Mouse (Mus musculus) spleen, adult 12 weeks (tissue): ENCODE measurements around the gene Myrfl.

Experiments
- DNase-seq: peaks from one replicate; pipeline ENCODE4 v3.0.0; 2022; ENCODE audit warnings: low spot score

The Myrfl gene

DNA sequence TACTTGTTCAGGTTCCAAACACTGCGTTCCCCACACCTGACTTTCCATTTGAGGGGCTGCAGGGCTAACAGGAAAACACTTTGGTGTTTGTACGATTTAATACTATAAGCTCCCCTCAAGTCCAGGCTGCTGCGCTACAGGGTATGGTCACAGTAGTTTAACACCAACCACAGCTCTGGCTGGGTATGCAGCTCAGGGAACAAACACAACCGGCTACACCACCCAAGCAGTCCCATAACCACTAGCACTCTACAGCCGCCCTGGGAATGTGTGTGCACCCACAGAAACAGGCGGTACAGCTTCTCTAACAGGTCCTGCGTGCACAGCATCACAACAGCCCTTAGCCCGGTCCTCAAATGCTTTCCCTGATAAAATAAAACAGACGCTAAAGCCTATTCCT lies 16.1 kb upstream of the Myrfl start:
- no peak for DNase-seq

GRCm38 (mm10) chr10:116908901-116909642 lies 12.4 kb upstream of the Myrfl start:
- no peak for DNase-seq

- no peak for DNase-seq
Measured at GRCm38 (mm10) chr10:116906794-116907193, 10.1 kb upstream of the Myrfl start.

DNA sequence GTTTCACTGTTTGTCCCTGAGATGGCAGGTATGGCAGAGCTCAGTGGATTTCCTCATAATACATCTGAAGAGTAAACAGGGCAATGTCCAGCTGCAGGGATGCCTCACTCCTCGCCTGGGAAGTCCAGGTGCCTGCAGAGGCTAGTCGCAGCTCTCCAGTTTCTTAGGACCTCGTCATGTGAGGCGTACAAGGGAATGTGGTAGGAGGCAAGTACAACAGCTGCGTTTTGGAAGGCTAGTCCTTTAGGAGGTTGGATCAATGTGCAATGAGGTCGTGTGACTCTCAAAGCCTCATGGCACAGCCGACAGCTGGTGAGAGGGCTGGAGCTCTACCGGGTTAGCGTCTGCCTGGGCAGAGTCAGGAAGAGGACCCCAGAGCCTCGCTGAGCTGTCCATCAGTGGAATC lies 7.8 kb upstream of the Myrfl start:
- no peak for DNase-seq

DNA sequence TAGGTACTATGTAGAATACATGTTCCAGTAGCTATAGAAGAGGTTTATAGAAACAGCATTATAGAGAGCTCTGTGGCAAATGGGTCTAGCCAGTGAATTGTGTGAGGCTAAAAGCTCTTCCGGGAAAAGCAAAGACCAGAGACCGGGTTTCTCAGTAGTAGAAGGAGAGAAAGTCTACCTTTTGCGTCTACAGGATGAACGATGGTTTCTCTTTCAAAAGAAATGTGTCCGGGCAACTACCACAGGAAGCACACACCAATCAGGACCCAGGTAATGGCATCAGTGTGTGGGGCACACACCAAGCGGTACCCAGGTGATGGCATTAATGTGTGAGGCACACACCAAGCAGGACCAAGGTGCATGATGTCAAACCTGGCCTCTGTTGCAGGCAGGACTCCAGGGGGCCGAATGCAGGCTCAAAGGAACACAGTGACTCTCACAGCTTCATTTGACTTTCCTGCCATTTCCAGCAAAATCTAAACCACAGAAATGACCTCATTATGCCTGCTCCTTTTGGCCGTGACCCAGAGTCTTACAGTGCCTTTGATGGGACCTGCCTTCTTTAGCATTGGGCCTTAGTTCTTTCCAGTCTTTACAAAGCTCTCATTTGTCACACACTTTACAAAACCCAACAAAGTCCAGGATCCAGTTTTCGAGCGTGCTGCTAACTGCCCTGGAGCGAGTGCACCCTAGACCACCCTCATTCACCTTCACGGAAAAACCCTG lies 1.4 kb downstream of the Myrfl start:
- no peak for DNase-seq

- no peak for DNase-seq
Measured at GRCm38 (mm10) chr10:116894540-116894939, 2.2 kb downstream of the Myrfl start.

DNA sequence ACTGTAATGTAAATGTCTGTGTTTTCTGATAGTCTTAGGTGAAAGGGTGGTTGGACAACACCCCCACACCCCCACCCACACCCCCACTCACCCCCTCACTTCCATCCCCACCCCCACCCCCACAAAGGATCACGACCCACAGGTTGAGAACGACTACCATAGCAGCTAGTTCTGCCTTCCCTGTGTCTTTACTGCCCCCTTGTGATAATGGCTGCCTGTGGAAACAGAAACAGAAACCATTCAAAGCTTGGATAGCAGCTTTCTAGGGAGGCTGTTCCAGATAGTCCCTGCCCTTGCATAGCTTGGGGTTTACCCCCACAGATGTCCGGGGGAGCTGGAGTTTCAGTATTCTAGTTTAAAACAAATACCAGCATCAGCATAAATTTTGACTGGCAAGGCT lies 3.0 kb downstream of the Myrfl start:
- no peak for DNase-seq

- DNase-seq: no peak
Measured at GRCm38 (mm10) chr10:116890587-116890986, 6.1 kb downstream of the Myrfl start.

GRCm38 (mm10) chr10:116884552-116884951 lies 12.2 kb downstream of the Myrfl start:
- no peak for DNase-seq

DNA sequence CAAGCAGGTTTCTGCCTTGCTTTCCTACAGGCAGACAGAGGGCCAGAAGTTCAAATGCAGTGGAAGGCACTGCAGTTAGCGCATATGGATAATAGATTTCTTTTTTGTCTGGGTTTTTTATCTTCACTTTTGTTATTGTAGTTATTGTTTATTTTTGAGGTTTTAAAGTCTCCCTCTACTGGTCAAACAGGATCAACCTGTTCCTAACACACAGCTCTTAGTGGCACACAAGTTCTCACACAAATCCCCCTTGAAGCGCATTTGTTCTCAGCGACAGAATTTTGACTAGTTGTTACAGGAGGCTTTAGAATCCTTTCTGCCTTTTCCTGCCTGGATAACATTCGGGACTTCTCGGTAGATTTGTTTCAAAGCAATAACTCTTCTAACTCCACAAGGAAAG lies 13.2 kb downstream of the Myrfl start:
- DNase-seq: no peak

GRCm38 (mm10) chr10:116877436-116877835 lies 19.3 kb downstream of the Myrfl start:
- no peak for DNase-seq

DNA sequence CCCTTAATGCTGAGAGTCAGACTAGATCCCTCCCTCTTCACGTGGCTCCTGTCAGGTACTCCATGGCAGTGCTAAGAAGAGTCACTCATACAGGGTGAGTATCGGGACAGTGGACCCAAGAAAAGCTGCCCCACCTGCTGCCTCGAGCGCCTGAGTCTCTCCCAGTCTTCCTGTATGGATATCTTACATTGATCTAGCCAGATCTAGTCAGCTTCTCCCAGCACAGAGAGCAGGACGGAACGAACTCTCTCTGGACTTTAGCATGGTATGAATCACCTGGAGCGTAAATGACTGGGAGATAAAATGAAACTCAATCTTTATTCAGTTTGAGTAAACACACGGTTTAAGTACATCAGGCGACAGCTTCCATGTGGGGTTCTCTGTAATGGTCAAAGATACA lies 22.2 kb downstream of the Myrfl start:
- no peak for DNase-seq

GRCm38 (mm10) chr10:116872016-116872410 lies 24.7 kb downstream of the Myrfl start:
- no peak for DNase-seq

GRCm38 (mm10) chr10:116871329-116872015 lies 25.2 kb downstream of the Myrfl start:
- DNase-seq: no peak

- no peak for DNase-seq
Measured at GRCm38 (mm10) chr10:116870819-116871218, 25.9 kb downstream of the Myrfl start.

DNA sequence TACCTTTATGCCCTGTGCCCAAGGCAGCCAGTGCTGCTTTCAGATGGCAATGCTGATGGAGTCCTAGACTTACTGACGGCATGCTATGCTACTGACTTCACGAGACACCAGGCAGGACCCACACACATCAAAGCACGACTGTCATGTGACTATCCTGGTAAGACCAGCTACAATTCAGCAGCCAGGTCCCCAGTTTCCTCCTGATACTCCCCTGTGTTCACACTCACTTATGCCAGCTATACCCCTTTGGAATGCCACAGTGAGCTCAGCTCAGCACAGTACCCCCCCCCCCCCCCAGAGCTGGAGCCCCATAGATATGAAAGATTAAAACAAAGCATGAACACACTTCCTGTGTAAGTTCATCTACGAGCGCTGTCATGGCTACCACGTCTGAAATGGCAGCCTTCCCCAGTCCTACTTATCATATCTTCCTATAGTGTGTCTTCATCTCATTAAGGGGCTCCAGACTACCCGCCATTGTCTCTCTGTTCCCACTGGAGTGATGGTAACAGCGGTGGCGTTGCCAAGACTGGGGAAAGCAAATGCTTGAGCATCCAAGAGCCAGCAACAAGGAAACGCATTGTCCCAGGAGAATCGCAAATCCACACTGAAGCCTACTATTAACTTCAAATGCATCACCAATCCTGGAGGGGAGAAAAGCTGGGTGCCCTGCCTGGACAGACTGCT lies 43.4 kb downstream of the Myrfl start:
- DNase-seq: no peak

DNA sequence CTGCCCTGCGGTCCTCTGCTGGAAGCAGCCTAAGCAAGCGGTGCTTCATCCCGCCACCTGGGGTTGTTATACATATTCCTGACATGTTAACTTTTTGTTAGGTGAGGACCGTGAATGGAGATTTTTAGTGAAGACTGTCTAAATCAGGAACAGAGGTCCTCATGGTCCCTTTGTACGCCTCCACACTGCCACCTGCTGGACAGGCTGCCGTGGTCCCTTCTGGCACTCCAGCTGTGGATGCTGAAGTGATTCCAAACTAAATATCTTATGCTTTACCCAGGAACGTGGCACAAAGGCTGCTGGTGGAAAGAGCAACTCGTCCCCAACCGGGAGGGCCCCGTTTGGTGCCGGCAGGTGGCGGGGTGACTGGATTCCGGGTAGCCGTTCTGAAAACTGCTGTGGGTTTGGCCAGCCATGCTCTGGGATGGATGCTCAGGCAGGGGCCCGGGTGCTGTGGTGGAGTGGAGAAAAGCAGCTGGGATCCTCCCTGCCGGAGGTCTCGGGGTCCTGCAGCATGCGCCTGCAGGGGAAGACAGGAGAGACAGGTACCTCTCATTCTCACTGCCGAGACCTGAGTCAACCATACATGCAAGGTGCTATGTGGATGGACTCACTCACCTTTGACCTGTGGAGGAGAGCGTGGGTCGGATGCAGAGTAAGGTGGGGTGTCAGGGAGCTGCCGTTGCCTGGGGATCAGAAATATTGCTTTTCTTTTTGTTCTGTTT lies 47.8 kb downstream of the Myrfl start:
- peak; percentile 44 for DNase-seq

- no peak for DNase-seq
Measured at GRCm38 (mm10) chr10:116841551-116841950, 55.2 kb downstream of the Myrfl start.

GRCm38 (mm10) chr10:116830676-116831075 lies 66.0 kb downstream of the Myrfl start:
- no peak for DNase-seq

DNA sequence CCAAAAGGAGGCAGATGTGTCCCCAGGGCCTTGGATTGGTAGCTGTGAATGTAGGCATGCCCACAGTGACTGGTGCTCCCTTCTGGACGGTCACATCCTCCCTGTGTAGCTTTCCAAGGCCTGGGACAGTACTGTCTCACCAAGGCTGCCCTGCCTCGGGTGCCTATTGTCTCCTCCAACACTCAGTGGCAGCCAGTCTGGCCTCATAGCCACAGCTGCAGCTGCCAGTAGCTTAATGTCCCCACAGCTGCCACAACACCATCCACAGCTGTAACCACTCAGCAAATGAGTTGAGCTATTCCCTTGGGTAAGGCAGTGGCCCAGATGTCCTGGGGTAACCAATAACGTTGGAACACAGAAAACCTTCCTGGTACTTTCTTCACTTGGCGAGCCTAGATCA lies 68.6 kb downstream of the Myrfl start:
- DNase-seq: no peak

DNA sequence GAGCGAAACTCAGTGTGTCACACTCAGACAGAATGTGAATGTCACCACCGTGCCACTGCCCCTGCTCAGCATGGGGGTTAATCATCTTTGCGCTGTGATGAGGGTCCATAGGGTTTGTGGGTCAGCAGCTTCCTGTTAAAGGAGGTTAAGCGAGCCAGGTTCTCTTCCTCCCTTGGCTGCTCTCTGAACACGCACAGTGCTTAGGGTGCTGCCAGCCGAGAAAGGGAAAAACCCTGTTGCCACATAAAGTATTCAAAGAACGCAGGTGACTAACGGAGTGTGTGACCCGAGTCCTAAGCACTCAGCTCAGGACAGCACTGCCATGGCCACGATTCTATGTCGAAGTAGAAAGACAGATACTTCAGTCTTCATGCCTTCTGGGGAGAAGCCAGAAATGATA lies 69.4 kb downstream of the Myrfl start:
- DNase-seq: no peak
